Mouse (Mus musculus) activated CD4-positive, CD25-positive, alpha-beta regulatory T cell (primary cell): ENCODE results near the gene Zfp664. TPM values are rescaled to one million over a fixed set of nuclear protein-coding genes. Genes with fewer than 3 reads are reported as not detected.

Source experiments
- polyA plus RNA-seq, 2 experiments: library from polyadenylated mRNA; unstranded; fragments of 100-300 nt; shearing (Covaris generic); gene quantifications; one replicate each; pipeline ENCODE4 v1.2.1; 2017

The Zfp664 gene
- 10 to 100 TPM; 18.1 to 24.1 TPM for polyA plus RNA-seq

GRCm38 (mm10) chr5:124862013-124862866, at the start of gene Zfp664, which contains the start of gene Ccdc92:
Gene Zfp664, plus strand, starts transcription at chr5:124862691.
Gene Ccdc92, minus strand, starts transcription at chr5:124862424.

Other genes starting within 250 kb of the Zfp664 start
- 10 to 100 TPM; 63.0 to 94.0 TPM for gene Atp6v0a2, start 234.1 kb upstream of the Zfp664 start, polyA plus RNA-seq
- gene Dnah10, start 137.6 kb upstream of the Zfp664 start, polyA plus RNA-seq, result under 1 TPM in 1 of 2 experiments, not detected in 1; 0.11 TPM
- 10 to 100 TPM; 20.4 to 28.0 TPM for gene Ccdc92, start 267 bp upstream of the Zfp664 start, polyA plus RNA-seq
- gene Rflna, start 140.5 kb downstream of the Zfp664 start, polyA plus RNA-seq, result not detected